Mouse (Mus musculus) embryonic fibroblast, embryonic 13.5 days (primary cell): Measurements from ENCODE around the gene Togaram2. TPM values are rescaled to one million over a fixed set of nuclear protein-coding genes. Genes with fewer than 3 reads are reported as not detected.

Source experiments
- H3K27ac ChIP-seq: 2 replicates; pipeline ENCODE4 v1.5.1; 2012; ENCODE audit warnings: low read length, control low read depth, inconsistent platforms; ENCODE audit not compliant: insufficient read depth
- H3K4me1 ChIP-seq: 2 replicates; pipeline ENCODE4 v1.6.1; 2011; ENCODE audit warnings: low read length; ENCODE audit not compliant: control insufficient read depth, insufficient read depth
- H3K4me3 ChIP-seq: 2 replicates; pipeline ENCODE4 v1.5.1; 2011; ENCODE audit warnings: mild to moderate bottlenecking, control low read depth, low read length; ENCODE audit not compliant: insufficient read depth
- CTCF ChIP-seq: IDR thresholded peaks from 2 replicates; pipeline ENCODE4 v1.5.1; 2011; ENCODE audit warnings: mild to moderate bottlenecking, control low read depth, low read length, moderate library complexity, borderline replicate concordance; ENCODE audit not compliant: insufficient read depth
- POLR2A ChIP-seq: IDR thresholded peaks from 2 replicates; pipeline ENCODE4 v1.6.1; 2011; ENCODE audit warnings: low read depth, mild to moderate bottlenecking, control low read depth, low read length, moderate library complexity
- polyA plus RNA-seq: library from polyadenylated mRNA; stranded (reverse); fragments of >200 nt; gene quantifications from 2 replicates; pipeline ENCODE4 v1.2.4, GENCODE M21; 2011; ENCODE audit warnings: low read depth; ENCODE audit not compliant: missing spikeins, insufficient read length

Togaram2 gene
- polyA plus RNA-seq, 1 experiment, result not detected

DNA sequence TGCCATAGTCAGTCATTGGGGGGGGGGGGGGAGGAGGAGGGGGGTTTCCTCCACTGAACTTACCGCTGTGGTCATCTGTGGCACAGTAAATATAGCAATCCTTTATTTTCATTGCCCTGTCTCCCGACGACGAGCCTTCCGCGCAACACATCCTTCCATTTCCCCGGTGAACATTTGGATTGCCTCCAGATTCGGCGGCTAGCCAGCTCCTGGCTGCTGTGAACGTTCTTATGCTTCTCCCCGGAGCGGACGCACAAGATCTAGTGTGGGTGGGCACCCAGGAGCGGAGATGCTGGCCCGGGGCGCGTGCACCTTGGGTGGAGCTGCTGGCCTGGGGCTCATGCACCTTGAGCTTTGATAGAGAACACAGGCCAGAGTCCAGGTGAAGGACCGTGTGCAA, 1.8 kb downstream of the Togaram2 start:
- H3K27ac ChIP-seq, result no peak overlapping the region
- no peaks in the 10 kb centered on the region for H3K4me1 ChIP-seq
- TF ChIP-seq CTCF, result no peak
- TF ChIP-seq POLR2A, result no peak
- no peak overlapping the region for H3K4me3 ChIP-seq

DNA sequence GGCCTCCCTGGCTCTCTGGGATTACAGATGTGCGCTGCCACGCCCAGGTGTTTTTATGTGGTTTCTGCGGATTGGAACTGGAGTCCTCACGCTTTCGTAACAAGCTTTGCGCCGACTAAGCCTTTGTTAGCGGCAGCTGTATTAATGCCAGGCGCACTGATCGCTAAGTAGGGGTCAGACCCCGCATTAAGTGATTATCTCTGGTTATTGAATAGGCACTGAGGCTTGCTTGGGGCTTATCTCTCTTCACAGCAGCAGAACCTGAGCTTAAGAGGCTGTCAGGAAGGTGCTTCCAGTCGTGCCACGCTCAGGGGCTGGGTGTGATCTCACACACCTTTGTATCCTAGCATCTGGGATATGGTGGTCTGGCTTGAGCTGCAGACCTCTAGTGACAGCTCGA, 8.6 kb downstream of the Togaram2 start:
- no peak overlapping the region for H3K4me3 ChIP-seq
- no peak overlapping the region for H3K27ac ChIP-seq
- TF ChIP-seq POLR2A, result no peak
- TF ChIP-seq CTCF, result no peak
- H3K4me1 ChIP-seq, result no peaks in the 10 kb centered on the region

- no peaks in the 10 kb centered on the region for H3K4me1 ChIP-seq
- H3K27ac ChIP-seq, result no peak overlapping the region
- TF ChIP-seq CTCF, result no peak
- TF ChIP-seq POLR2A, result no peak
- no peak overlapping the region for H3K4me3 ChIP-seq
Measured at GRCm38 (mm10) chr17:71682379-71682778, 9.3 kb downstream of the Togaram2 start.

DNA sequence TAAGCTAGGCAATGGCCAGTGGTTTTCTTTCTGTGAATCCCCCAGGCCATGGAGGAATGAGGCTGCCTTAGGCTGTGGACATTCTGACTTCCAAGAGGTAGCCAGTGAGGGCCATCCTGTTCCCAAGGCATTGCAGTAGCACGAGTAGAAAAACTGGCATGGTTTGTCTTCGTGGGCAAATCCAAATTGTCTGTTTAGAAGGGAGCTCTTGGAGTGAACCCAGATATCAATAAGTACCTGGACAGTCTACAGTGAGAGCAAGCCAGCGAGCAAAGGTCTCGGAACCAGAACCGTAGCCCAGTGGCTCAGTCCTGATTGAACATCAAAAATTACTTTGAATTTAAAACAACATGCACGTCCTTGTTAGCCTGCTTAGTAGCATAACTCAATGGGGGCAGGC, 10.2 kb downstream of the Togaram2 start:
- H3K4me1 ChIP-seq, result no peaks in the 10 kb centered on the region
- H3K4me3 ChIP-seq, result no peak overlapping the region
- no peak overlapping the region for H3K27ac ChIP-seq
- TF ChIP-seq CTCF, result no peak
- TF ChIP-seq POLR2A, result no peak

- Histone ChIP-seq H3K4me3 (no peak overlapping the region), H3K4me1 (no peaks in the 10 kb centered on the region), H3K27ac (no peak overlapping the region)
- no peak for TF ChIP-seq CTCF
- no peak for TF ChIP-seq POLR2A
Measured at GRCm38 (mm10) chr17:71684103-71684608, 11.1 kb downstream of the Togaram2 start.

DNA sequence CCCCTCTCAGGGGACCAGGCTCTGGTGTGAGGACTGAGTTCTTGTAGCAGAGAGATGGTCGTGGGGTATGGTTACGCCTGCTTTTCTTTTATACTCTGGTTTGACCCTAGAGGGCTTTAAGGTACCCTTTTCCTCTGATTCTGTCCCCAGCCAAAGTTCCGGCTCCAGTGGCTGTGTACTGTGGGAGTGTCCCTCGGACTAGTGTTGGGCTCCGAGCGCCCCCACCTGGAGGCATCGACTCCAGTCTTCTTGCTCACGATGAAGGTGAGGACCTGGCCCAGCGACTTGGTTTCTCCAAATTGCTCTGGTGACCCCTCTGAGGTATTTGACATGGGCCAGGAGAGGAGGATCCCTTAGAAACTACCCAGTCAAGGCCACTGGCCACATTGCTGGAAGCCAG, 14.4 kb downstream of the Togaram2 start:
- no peak overlapping the region for H3K27ac ChIP-seq
- no peak for TF ChIP-seq POLR2A
- TF ChIP-seq CTCF, result no peak
- no peaks in the 10 kb centered on the region for H3K4me1 ChIP-seq
- H3K4me3 ChIP-seq, result no peak overlapping the region

GRCm38 (mm10) chr17:71689903-71690302, 16.8 kb downstream of the Togaram2 start:
- Histone ChIP-seq H3K4me1 (no peaks in the 10 kb centered on the region), H3K4me3 (no peak overlapping the region), H3K27ac (no peak overlapping the region)
- TF ChIP-seq CTCF (no peak), POLR2A (no peak)

GRCm38 (mm10) chr17:71691361-71691875, 18.4 kb downstream of the Togaram2 start:
- TF ChIP-seq POLR2A (no peak), CTCF (no peak)
- Histone ChIP-seq H3K4me1 (no peaks in the 10 kb centered on the region), H3K4me3 (no peak overlapping the region)

GRCm38 (mm10) chr17:71693313-71693712, 20.3 kb downstream of the Togaram2 start:
- Histone ChIP-seq H3K4me3 (no peak overlapping the region), H3K27ac (no peak overlapping the region), H3K4me1 (no peaks in the 10 kb centered on the region)
- TF ChIP-seq POLR2A, result no peak
- TF ChIP-seq CTCF, result no peak

More at GRCm38 (mm10) chr17:71691361-71691875, 18.4 kb downstream of the Togaram2 start:
- H3K27ac ChIP-seq, result no peak overlapping the region

- TF ChIP-seq POLR2A (no peak), CTCF (no peak)
- H3K4me1 ChIP-seq, result no peaks in the 10 kb centered on the region
- H3K4me3 ChIP-seq, result no peak overlapping the region
- H3K27ac ChIP-seq, result no peak overlapping the region
Measured at GRCm38 (mm10) chr17:71693780-71694179, 20.7 kb downstream of the Togaram2 start.
